Mouse (Mus musculus): ENCODE data around the gene Nostrin. TPM values are rescaled to one million over a fixed set of nuclear protein-coding genes. Genes with fewer than 3 reads are reported as not detected.

Gene Nostrin
- polyA plus RNA-seq, 2 experiments = 5.0 to 10.0 TPM

DNA sequence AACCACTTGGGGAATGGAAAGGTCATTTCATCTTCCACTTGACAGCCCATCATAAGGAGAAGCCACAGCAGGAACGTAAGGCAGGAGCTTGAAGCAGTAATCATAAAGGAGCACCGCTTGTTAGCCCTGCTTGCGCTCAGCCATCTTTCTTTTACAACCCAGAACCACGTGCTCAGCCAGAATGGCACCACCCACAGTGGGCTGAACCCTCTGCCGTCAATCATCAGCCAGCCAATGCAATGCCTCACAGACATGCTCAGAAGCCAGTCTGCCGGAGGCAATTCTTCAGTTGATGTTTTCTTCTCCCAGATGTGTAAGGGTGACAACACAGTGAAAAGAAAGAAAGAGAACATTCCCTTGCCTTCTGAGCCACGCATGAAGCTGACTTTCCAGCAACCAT is 7.3 kb upstream of the Nostrin start:
- ATAC-seq (ENCODE audit: insufficient read depth) (no peak), DNase-seq (ENCODE audit: low read depth in 3 of 3, low spot score in 3 of 3) (no peak)
- no peak overlapping the region for H3K9ac ChIP-seq (replicated peaks)
- 64% methylated on average over 7 of the region's 7 CpGs for WGBS (ENCODE audit: insufficient replicate concordance)
- H3K27ac ChIP-seq = no peak overlapping the region
- TF ChIP-seq CTCF (IDR thresholded peaks at IDR 0.05; ENCODE audit: low read depth) (no peak), EP300 (IDR thresholded peaks at IDR 0.05; ENCODE audit: low read depth) (no peak)
- no peak overlapping the region for H3K4me2 ChIP-seq (ENCODE audit: low read depth)
- H3K4me1 ChIP-seq (replicated peaks; ENCODE audit: control insufficient read depth in 2 of 2, insufficient read depth in 2 of 2, low read length in 1 of 2) = peaks cover 0 to 8% of the 10 kb centered on the region in 2 experiments; a peak in 2 of 4 replicates
- no peaks in the 10 kb centered on the region for H3K27me3 ChIP-seq (ENCODE audit: control insufficient read depth, insufficient read depth, low read length)
- H3K4me3 ChIP-seq (ENCODE audit: insufficient read depth in 1 of 2, low read depth in 2 of 2, low read length in 2 of 2) = no peak overlapping the region
- H3K9me3 ChIP-seq (ENCODE audit: control insufficient read depth, low read length) = no peaks in the 10 kb centered on the region
- no peaks in the 10 kb centered on the region for H3K36me3 ChIP-seq (replicated peaks; ENCODE audit: control insufficient read depth, insufficient read depth, low read depth)

DNA sequence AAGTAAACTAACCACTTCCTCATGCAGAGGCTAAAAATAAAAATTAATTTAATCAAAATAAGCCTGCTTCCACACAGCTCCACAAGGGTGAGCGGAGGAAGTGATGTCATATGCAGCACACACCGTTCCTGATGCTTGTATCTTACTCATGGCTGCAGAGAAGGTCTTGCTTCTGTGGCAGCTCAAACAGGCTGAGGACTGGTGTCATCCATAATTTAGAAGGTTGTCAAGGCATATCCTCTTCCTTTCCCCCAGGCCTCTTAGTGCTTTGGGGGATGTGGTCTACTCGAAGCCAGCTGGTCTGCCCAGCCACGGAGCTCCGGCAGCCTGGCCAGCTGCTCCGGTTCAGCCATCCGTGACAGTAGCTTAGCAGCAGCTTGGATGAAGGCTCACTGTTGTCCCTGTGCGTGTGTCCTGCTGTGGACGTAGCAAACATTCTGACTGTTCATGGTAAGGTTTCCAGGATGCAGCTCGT is 6.6 kb upstream of the Nostrin start:
- no peak for ATAC-seq (ENCODE audit: insufficient read depth)
- no peak overlapping the region for H3K9ac ChIP-seq (replicated peaks)
- no peak overlapping the region for H3K4me3 ChIP-seq (ENCODE audit: insufficient read depth in 1 of 2, low read depth in 2 of 2, low read length in 2 of 2)
- no peak overlapping the region for H3K4me2 ChIP-seq (ENCODE audit: low read depth)
- no peaks in the 10 kb centered on the region for H3K9me3 ChIP-seq (ENCODE audit: control insufficient read depth, low read length)
- no peak for DNase-seq (ENCODE audit: low read depth in 3 of 3, low spot score in 3 of 3)
- 20% methylated on average over 10 of the region's 10 CpGs for WGBS (ENCODE audit: insufficient replicate concordance)
- no peaks in the 10 kb centered on the region for H3K36me3 ChIP-seq (replicated peaks; ENCODE audit: control insufficient read depth, insufficient read depth, low read depth)
- TF ChIP-seq EP300 (IDR thresholded peaks at IDR 0.05; ENCODE audit: low read depth) (no peak), CTCF (IDR thresholded peaks at IDR 0.05; ENCODE audit: low read depth) (no peak)
- no peak overlapping the region for H3K27ac ChIP-seq
- no peaks in the 10 kb centered on the region for H3K27me3 ChIP-seq (ENCODE audit: control insufficient read depth, insufficient read depth, low read length)
- peaks cover 0 to 8% of the 10 kb centered on the region in 2 experiments; a peak in 2 of 4 replicates for H3K4me1 ChIP-seq (replicated peaks; ENCODE audit: control insufficient read depth in 2 of 2, insufficient read depth in 2 of 2, low read length in 1 of 2)

DNA sequence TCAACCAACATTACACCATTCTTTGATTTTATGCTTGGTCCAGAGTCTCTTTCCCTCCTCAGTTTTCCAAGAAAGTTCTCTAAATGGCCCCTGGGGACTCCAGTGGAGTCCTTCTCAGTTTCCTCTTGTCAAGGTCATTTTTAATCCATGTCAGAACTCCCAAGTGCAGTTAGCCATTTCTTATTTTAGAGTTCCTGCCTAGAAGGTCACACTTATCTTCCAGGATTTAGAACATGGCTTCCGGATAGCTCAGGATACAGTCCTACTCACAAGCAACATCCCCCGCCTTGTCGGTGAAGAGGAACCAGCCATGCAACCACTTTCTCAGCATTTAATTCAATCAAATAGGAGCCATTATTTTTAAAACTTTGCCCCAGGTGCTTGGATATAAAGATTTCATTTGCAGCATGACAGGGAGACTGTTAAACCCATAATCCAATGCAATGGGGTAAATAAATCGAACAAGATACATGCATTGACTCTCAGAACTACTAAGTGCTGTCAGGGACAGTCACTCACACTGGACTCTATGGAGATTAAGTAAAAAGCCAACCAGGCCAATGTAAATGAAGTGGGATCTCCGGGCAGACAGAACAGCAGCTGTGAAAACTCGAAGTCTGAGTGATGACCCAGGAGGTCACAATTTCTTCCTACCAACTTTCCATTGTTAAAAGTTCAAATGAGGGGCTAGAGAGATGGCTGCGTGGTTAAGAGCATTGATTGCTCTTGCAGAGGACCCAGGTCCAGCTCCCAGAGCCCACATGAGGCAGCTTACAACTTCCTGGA is 6.0 kb upstream of the Nostrin start:
- Histone ChIP-seq H3K4me2 (ENCODE audit: low read depth) (no peak overlapping the region), H3K4me3 (ENCODE audit: insufficient read depth in 1 of 2, low read depth in 2 of 2, low read length in 2 of 2) (no peak overlapping the region), H3K9ac (replicated peaks) (no peak overlapping the region), H3K27me3 (ENCODE audit: control insufficient read depth, insufficient read depth, low read length) (no peaks in the 10 kb centered on the region), H3K36me3 (replicated peaks; ENCODE audit: control insufficient read depth, insufficient read depth, low read depth) (no peaks in the 10 kb centered on the region), H3K9me3 (ENCODE audit: control insufficient read depth, low read length) (no peaks in the 10 kb centered on the region), H3K27ac (no peak overlapping the region), H3K4me1 (replicated peaks; ENCODE audit: control insufficient read depth in 2 of 2, insufficient read depth in 2 of 2, low read length in 1 of 2) (peaks cover 0 to 8% of the 10 kb centered on the region in 2 experiments; a peak in 2 of 4 replicates)
- ATAC-seq (ENCODE audit: insufficient read depth) (no peak), DNase-seq (ENCODE audit: low read depth in 3 of 3, low spot score in 3 of 3) (no peak)
- WGBS (ENCODE audit: insufficient replicate concordance) = 57% methylated on average over 7 of the region's 7 CpGs
- TF ChIP-seq CTCF (IDR thresholded peaks at IDR 0.05; ENCODE audit: low read depth) (no peak), EP300 (IDR thresholded peaks at IDR 0.05; ENCODE audit: low read depth) (no peak)

DNA sequence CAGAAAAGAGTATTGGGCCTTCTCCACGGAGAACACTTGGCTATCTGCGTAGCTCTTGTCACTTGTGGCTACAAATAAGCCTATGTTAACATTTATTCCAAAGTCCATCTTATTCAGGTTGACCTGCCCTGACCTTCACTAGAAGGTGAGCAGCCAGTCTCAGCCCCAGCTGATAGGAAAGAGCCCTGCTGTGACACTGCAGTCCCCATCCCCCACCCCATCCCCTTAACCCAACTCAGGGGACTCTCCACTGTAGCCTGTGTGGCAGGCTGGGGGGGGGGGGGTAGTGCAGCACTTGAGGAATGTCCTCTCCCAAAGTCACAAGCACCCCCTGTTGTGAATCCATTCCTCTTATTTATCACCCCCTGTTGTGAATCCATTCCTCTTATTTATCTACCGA is 3.6 kb upstream of the Nostrin start:
- Histone ChIP-seq H3K27ac (no peak overlapping the region), H3K27me3 (ENCODE audit: control insufficient read depth, insufficient read depth, low read length) (no peaks in the 10 kb centered on the region), H3K4me2 (ENCODE audit: low read depth) (no peak overlapping the region; the same call in 1 of the 2 replicates), H3K4me1 (replicated peaks; ENCODE audit: control insufficient read depth in 2 of 2, insufficient read depth in 2 of 2, low read length in 1 of 2) (peaks cover 0 to 20% of the 10 kb centered on the region in 2 experiments; a peak in 2 of 4 replicates), H3K9ac (replicated peaks) (no peak overlapping the region), H3K4me3 (ENCODE audit: insufficient read depth in 1 of 2, low read depth in 2 of 2, low read length in 2 of 2) (no peak overlapping the region), H3K36me3 (replicated peaks; ENCODE audit: control insufficient read depth, insufficient read depth, low read depth) (no peaks in the 10 kb centered on the region), H3K9me3 (ENCODE audit: control insufficient read depth, low read length) (no peaks in the 10 kb centered on the region)
- DNase-seq (ENCODE audit: low read depth in 3 of 3, low spot score in 3 of 3) (peak in 1 of 3 experiments; percentile 13), ATAC-seq (ENCODE audit: insufficient read depth) (peak; percentile 60)
- no peak for TF ChIP-seq CTCF (IDR thresholded peaks at IDR 0.05; ENCODE audit: low read depth)
- no peak for TF ChIP-seq EP300 (IDR thresholded peaks at IDR 0.05; ENCODE audit: low read depth)
- WGBS (ENCODE audit: insufficient replicate concordance) = 51% methylated on average over 3 of the region's 3 CpGs

DNA sequence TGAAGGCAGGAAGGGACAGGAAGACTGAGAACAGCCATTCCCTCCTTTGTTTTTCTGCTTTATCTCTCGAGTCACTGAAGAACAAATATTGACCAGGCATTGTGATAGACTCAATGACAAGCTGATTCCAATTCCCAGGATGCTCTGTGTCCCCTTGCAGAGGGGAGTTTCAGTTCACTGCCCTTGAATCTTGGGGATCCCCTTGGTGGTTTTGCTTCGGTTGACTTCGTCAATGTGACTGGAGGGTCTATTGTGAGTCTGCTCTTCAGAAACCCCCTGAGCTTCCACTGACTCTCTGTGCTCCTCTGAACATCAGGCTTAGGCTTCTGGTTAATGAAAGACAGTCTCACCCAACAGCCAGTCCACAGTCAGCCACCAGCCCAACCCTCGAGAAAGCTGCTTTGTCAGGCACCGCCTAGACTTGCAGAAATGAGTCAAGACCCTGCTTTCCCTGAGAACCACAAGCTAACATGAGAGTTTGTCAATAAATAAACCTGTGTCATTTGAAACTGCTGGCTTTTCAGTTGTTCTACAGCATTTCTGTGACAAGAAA is 3.0 kb upstream of the Nostrin start:
- Histone ChIP-seq H3K9ac (replicated peaks) (no peak overlapping the region), H3K27ac (no peak overlapping the region), H3K9me3 (ENCODE audit: control insufficient read depth, low read length) (no peaks in the 10 kb centered on the region), H3K4me2 (ENCODE audit: low read depth) (no peak overlapping the region; the same call in 1 of the 2 replicates), H3K36me3 (replicated peaks; ENCODE audit: control insufficient read depth, insufficient read depth, low read depth) (no peaks in the 10 kb centered on the region), H3K4me1 (replicated peaks; ENCODE audit: control insufficient read depth in 2 of 2, insufficient read depth in 2 of 2, low read length in 1 of 2) (peaks cover 0 to 20% of the 10 kb centered on the region in 2 experiments; a peak in 2 of 4 replicates), H3K4me3 (ENCODE audit: insufficient read depth in 1 of 2, low read depth in 2 of 2, low read length in 2 of 2) (no peak overlapping the region), H3K27me3 (ENCODE audit: control insufficient read depth, insufficient read depth, low read length) (no peaks in the 10 kb centered on the region)
- no peak for DNase-seq (ENCODE audit: low read depth in 3 of 3, low spot score in 3 of 3)
- WGBS (ENCODE audit: insufficient replicate concordance) = 42% methylated on average over 5 of the region's 5 CpGs
- peak; percentile 17; the same call in 1 of the 2 replicates for ATAC-seq (ENCODE audit: insufficient read depth)
- no peak for TF ChIP-seq CTCF (IDR thresholded peaks at IDR 0.05; ENCODE audit: low read depth)
- TF ChIP-seq EP300 (IDR thresholded peaks at IDR 0.05; ENCODE audit: low read depth) = no peak
